Mouse (Mus musculus) small intestine, adult 10 weeks (tissue): Measurements from ENCODE around the gene Dusp8. TPM values are rescaled to one million over a fixed set of nuclear protein-coding genes. Genes with fewer than 3 reads are reported as not detected.

Experiments
- polyA plus RNA-seq: library from polyadenylated mRNA; stranded (reverse); fragments of 350-450 nt; fragmentation: Illumina TruSeq; extraction: RNeasy Lipid Tissue Mini Kit (QIAGEN cat#74804); gene quantifications from one replicate; pipeline ENCODE4 v1.2.3, GENCODE M21; 2014; ENCODE audit warnings: low replicate concordance

The Dusp8 gene
- polyA plus RNA-seq, result 0.26 TPM

GRCm38 (mm10) chr7:142095183-142095931 is at the start of gene Dusp8:
Gene Dusp8, minus strand, starts transcription at chr7:142095843.

GRCm38 (mm10) chr7:142144507-142144906 is 48.9 kb upstream of the Dusp8 start, which contains the start of gene Gm45337:
Gene Gm45337, minus strand, starts transcription at chr7:142144607.

GRCm38 (mm10) chr7:142135934-142136333 is 40.3 kb upstream of the Dusp8 start, which contains the start of gene Gm39115:
Gene Gm39115, minus strand, starts transcription at chr7:142136034.

GRCm38 (mm10) chr7:142120629-142121028 is 25.0 kb upstream of the Dusp8 start, which contains the start of gene Gm45618:
Gene Gm45618, minus strand, starts transcription at chr7:142120729.

GRCm38 (mm10) chr7:142060931-142061565 is 34.6 kb downstream of the Dusp8 start, which contains the start of gene Mob2:
Gene Mob2, minus strand, starts transcription at chr7:142061065.

Other genes with a start within 250 kb of the Dusp8 start
- 41.7 TPM for gene Tollip, start 177.3 kb downstream of the Dusp8 start, polyA plus RNA-seq
- gene Brsk2, start 146.1 kb downstream of the Dusp8 start, polyA plus RNA-seq, result 0.19 TPM
- gene Mob2, start 34.8 kb downstream of the Dusp8 start, polyA plus RNA-seq, result 6.8 TPM
- gene Gm45618, start 24.9 kb upstream of the Dusp8 start, polyA plus RNA-seq, result not detected
- gene Gm39115, start 40.2 kb upstream of the Dusp8 start, polyA plus RNA-seq, result not detected
- gene Gm45337, start 48.8 kb upstream of the Dusp8 start, polyA plus RNA-seq, result not detected
- not detected for gene Gm29735, start 61.3 kb upstream of the Dusp8 start, polyA plus RNA-seq
- not detected for gene Gm4553, start 69.9 kb upstream of the Dusp8 start, polyA plus RNA-seq
- not detected for gene Krtap5-2, start 80.2 kb upstream of the Dusp8 start, polyA plus RNA-seq
- gene Gm10153, start 94.5 kb upstream of the Dusp8 start, polyA plus RNA-seq, result not detected
- gene Krtap5-3, start 105.5 kb upstream of the Dusp8 start, polyA plus RNA-seq, result not detected
- not detected for gene Gm7579, start 116.0 kb upstream of the Dusp8 start, polyA plus RNA-seq
- gene Krtap5-5, start 134.1 kb upstream of the Dusp8 start, polyA plus RNA-seq, result not detected
- gene Gm40460, start 145.2 kb upstream of the Dusp8 start, polyA plus RNA-seq, result not detected
- not detected for gene Gm2431, start 162.5 kb upstream of the Dusp8 start, polyA plus RNA-seq
- gene Gm4559, start 178.5 kb upstream of the Dusp8 start, polyA plus RNA-seq, result not detected
- gene Krtap5-1, start 201.3 kb upstream of the Dusp8 start, polyA plus RNA-seq, result not detected
- gene Krtap5-4, start 207.7 kb upstream of the Dusp8 start, polyA plus RNA-seq, result not detected